Mouse (Mus musculus): ENCODE measurements around the gene Prr12.

Gene Prr12

GRCm38 (mm10) chr7:45051601-45051974, 1.1 kb downstream of the Prr12 start:
- DNase-seq (ENCODE audit: low read depth, low spot score) = no peak

- no peak for DNase-seq (ENCODE audit: low read depth, low spot score)
These were observed 1.6 kb downstream of the Prr12 start for GRCm38 (mm10) chr7:45050945-45051600.

DNA sequence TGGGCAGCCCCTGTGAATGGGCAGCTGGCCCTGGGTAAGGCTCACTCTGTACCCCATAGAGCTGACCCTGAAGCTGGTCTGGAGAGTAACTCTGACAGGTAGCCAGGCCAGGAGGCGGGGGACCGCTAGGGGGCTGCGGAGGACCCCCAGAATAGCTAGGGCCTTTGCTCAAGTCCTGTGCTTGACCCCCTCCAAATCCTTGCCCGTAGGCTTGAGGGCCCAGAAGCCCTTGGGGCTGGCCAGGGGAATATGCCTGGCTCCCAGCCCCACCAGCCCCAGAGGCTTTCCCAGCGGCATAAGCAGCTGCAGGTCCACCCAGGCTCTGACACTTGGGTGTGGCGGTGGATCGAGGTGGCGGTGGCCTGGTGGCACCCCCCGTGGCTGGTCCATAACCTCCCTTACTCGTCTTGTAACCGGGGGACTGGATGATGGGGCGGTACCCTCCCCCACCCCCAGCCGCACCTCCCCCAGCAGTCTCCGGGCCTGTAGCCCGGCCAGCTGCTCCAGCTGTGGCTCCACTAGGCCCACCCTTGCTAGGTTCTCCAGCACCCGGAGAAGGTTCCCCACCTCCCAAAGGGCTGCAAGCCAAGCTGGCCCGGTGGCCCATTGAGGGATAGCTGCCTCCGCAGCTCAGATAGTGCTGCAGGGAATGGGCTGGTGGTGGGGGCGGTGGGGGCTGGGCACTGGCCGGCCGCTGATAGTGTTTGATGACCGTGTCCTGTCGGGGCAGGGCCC, 3.6 kb downstream of the Prr12 start:
- DNase-seq (ENCODE audit: low read depth, low spot score) = no peak

GRCm38 (mm10) chr7:45048001-45048890, 4.4 kb downstream of the Prr12 start:
- no peak for DNase-seq (ENCODE audit: low read depth, low spot score)

GRCm38 (mm10) chr7:45047491-45047890, 5.2 kb downstream of the Prr12 start:
- no peak for DNase-seq (ENCODE audit: low read depth, low spot score)

DNA sequence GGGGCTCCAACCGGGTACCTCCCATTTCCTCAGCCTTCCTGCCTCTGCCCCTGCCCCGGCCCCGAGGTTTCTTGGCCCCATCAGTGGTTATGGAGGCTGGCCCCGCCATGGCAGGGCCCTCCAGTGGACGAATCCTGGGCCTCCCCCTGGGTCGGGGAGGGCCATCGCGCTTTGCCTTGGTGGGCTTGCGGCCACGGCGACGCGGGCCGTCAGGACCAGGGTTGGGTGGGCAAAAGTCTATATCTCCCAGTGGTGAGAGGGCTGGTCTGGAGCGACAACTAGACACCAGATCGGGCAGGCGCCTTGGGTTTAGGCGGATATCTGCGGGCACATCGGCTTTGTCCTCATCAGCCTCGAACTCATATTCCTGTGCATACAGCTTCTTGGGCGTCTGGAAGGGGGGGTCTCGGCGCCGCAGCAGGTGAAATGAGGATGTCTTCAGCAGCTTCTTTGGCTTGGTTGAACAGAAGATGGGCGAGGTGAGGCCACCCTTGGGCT, 5.8 kb downstream of the Prr12 start:
- no peak for DNase-seq (ENCODE audit: low read depth, low spot score)

GRCm38 (mm10) chr7:45045741-45046140, 6.9 kb downstream of the Prr12 start:
- no peak for DNase-seq (ENCODE audit: low read depth, low spot score)

DNA sequence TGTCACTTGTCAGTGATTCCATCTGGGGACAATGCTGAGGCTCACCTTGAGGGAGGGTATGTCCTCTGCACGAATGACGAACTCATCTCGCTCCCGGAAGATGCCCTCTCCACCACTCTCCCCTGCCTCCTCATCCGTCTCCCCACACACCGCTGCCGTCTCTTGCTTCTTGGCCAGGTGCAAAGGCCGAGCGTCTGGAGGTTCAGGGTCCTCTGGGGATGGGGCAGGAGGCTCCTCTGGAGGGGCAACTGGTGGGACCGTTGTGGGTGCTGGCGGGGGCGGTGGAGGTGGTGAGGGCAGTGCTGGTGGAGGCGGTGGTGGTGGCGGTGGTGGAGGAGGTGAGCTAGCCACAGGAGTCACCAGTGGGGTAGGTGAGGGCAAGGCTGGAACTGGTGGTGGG, 9.4 kb downstream of the Prr12 start:
- DNase-seq (ENCODE audit: low read depth, low spot score) = no peak

- no peak for DNase-seq (ENCODE audit: low read depth, low spot score)
These were observed 11.8 kb downstream of the Prr12 start for GRCm38 (mm10) chr7:45040851-45041250.

- DNase-seq (ENCODE audit: low read depth, low spot score) = no peak
These were observed 14.3 kb downstream of the Prr12 start for GRCm38 (mm10) chr7:45038411-45038810.

DNA sequence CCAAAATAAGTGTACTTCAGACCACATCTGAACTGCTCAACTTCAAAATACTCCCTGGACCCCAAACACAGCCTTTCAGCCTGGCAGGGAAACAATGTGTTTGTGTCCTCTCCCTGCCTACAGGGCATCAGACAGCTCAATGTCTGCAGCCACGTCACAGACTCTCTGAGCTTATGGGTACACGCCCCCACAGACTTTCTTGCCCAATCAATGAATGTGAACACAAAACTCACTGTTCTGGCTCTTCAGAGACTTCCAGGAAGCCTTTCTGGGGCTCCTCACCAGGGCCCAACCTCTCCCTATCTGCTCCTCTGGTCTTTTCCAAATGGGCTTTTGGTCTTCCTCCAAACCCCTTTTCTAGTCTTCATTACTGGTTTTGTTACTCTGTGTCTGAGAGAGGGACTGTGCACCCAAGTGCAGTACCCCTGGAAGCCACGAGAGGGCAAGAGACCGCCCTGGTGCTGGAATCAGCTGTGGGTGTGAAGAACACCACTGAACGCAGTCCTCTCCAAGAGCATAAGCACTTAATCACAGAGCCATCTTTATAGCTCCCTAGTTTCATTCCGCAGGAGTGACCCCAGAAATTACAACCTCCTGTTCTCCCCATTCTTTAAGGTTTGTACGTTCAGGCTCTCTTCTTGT, 14.8 kb downstream of the Prr12 start:
- DNase-seq (ENCODE audit: low read depth, low spot score) = no peak

DNA sequence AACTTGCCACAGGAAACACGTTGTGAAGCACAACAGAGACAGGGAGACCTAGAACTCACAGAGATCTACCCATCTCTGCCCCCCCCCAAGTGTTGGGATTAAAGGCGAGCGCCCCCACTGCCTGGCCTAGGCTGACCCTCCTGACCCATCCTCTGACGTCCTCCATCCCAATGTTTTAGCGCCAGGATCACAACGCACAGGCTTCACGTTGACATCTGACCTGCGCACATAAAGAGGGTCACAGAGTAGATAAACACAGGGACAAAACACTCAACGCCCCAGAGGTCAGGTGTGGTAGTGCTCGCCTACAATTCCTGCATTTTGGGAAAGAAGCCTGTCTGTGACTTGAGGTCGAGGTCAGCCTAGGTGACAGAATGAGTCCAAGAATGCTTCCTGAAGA, 16.0 kb downstream of the Prr12 start:
- no peak for DNase-seq (ENCODE audit: low read depth, low spot score)

GRCm38 (mm10) chr7:45035631-45036030, 17.1 kb downstream of the Prr12 start:
- no peak for DNase-seq (ENCODE audit: low read depth, low spot score)

- DNase-seq (ENCODE audit: low read depth, low spot score) = no peak
These were observed 18.8 kb downstream of the Prr12 start for GRCm38 (mm10) chr7:45033722-45034359.

GRCm38 (mm10) chr7:45030857-45031256, 21.8 kb downstream of the Prr12 start:
- no peak for DNase-seq (ENCODE audit: low read depth, low spot score)

GRCm38 (mm10) chr7:45029995-45030394, 22.7 kb downstream of the Prr12 start:
- no peak for DNase-seq (ENCODE audit: low read depth, low spot score)

DNA sequence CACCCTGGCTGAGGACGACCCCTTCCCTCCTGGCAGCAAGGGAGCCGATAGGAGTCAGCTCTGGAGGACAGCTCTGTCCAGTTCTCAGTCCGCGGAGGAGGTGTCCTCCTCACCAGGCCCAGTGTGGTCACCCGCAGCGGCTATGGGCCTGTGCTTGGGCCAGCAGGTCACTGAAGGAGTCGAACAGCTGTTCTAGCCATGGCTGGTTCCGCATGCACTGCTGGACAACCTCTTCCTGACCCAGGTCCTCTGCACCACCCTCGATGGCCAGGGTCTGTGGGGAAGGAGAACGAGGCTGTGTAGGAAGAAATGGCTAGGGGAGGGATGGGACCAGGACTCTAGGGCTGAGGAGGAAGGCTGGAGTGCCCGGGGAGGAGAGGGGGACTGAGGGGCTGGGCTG, 24.3 kb downstream of the Prr12 start:
- no peak for DNase-seq (ENCODE audit: low read depth, low spot score)

DNA sequence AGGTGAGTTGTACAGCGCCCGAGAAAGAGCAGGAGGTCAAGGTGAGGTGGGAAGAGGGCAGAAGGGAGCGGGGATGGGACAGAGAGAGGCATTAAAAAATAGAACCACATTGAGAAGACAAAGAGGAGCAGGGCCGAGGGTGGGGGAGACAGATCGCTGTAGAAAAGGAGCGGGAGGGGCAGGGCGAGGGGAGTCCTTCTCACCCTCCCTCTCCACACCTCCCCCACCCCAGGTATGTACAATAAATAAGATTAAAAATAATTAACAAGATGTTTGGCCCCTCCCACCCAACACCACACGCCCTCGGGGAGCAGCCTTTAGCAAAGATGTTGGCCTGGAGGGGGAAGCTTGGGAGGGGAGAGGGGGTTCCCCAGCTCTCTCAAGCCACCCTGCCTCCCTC, 24.9 kb downstream of the Prr12 start:
- DNase-seq (ENCODE audit: low read depth, low spot score) = no peak

DNA sequence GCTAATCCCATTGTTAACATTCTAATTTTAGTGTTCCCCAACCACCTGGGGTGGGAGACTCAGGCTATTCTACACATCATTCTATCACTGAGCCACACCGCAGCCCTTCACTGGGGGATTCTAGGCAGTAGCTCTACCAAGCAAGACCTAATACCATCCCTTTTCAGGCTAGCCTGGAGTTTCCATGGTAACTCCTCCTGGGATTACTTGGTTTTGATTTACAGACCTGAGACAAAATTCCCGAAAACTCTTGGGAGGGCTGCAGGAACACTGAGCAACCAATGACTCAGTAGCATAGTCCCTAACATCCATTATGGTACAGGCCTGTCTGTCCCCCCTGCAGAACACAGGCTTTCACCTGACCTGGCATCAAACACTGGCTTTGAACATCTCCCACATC, 26.4 kb downstream of the Prr12 start:
- DNase-seq (ENCODE audit: low read depth, low spot score) = no peak

- DNase-seq (ENCODE audit: low read depth, low spot score) = no peak
These were observed 27.0 kb downstream of the Prr12 start for GRCm38 (mm10) chr7:45025601-45026220.

All from retina, adult 2 months (tissue).